Mouse (Mus musculus): ENCODE results near the gene Rack1.

Rack1 gene

GRCm38 (mm10) chr11:48844309-48844708 lies 44.2 kb downstream of the Rack1 start:
- whole genome bisulfite sequencing, result 44% methylated on average over 6 of the region's 6 CpGs

- 66% methylated on average over 13 of the region's 13 CpGs for WGBS
These were observed 45.2 kb downstream of the Rack1 start for GRCm38 (mm10) chr11:48845244-48845815.

GRCm38 (mm10) chr11:48846362-48846761 lies 46.2 kb downstream of the Rack1 start:
- WGBS, result 89% methylated on average over 2 of the region's 2 CpGs

GRCm38 (mm10) chr11:48846881-48847280 lies 46.7 kb downstream of the Rack1 start:
- WGBS, result 71% methylated on average over 5 of the region's 5 CpGs

GRCm38 (mm10) chr11:48850240-48850639 lies 50.1 kb downstream of the Rack1 start:
- WGBS, result 49% methylated on average over 2 of the region's 2 CpGs

GRCm38 (mm10) chr11:48851270-48851995 lies 51.3 kb downstream of the Rack1 start:
- 81% methylated on average over 4 of the region's 4 CpGs for WGBS

- 62% methylated on average over 4 of the region's 4 CpGs for WGBS
These were observed 52.1 kb downstream of the Rack1 start for GRCm38 (mm10) chr11:48852190-48852589.

- WGBS, result 12% methylated on average over 23 of the region's 23 CpGs
These were observed 52.7 kb downstream of the Rack1 start for GRCm38 (mm10) chr11:48852624-48853473.

GRCm38 (mm10) chr11:48853474-48854180 lies 53.5 kb downstream of the Rack1 start:
- 4% methylated on average over 31 of the region's 31 CpGs for WGBS

All from cerebral cortex, adult 2 months (tissue).